Mouse (Mus musculus): ENCODE measurements around the gene Klf13.

DNA sequence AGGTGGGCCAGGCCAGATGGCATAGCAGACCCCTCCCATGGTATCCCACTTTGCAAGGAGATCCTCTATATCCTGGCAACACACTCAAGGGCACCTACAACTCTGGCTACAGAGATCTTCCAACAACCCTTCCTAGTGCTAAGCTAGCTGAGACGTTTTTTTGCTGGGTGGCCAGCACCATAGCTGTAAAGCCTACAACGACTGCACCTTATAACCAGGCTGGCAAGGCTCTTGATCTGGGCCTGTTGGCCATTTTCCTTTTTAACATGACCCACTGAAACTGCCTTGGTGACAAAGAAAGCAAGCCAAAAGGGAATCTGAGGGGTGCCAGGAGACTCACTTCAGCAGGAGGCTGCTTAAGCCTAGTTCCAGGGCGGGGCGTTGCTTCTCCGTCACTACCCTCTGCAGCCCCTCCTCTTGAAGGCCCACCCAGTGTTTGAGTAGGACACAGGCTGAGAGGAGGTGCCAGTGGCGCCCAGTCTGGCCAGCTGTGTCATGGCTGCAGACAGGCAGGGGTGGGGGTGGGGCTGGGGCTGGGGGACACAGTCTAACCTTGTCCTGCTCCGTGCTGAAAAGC lies 26.4 kb downstream of the Klf13 start:
- TF ChIP-seq CTCF (IDR thresholded peaks at IDR 0.05; ENCODE audit: low read depth) (no peak), EP300 (IDR thresholded peaks at IDR 0.05; ENCODE audit: low read depth) (no peak)

Data from liver, embryonic 14.5 days (tissue).